Mouse (Mus musculus) spleen, postnatal 4 days (tissue): ENCODE measurements around the gene Hspb2.

Experiments used
- DNase-seq, 2 experiments: peaks; one replicate each; pipeline ENCODE4 v3.0.0; 2022; ENCODE audit warnings: low spot score in 2 of 2

The Hspb2 gene

DNA sequence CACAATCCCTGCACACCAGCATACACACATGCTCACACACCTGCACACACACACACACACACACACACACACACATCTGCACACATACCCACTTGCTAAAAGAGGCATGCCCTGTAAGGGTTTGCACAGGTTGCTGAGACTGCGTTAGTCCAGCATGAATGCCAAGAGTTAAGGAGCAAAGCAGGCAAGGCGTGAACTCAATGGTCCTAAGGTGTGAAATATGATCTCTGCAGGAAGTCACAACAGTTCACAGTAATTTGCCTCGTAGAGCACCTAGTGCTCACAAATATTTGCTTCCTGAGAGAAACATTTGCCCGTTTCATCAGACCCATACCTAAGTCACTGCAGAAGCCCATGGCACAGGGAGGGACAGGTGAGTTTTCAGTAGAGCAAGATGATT lies 38.0 kb downstream of the Hspb2 start:
- DNase-seq, result no peak

DNA sequence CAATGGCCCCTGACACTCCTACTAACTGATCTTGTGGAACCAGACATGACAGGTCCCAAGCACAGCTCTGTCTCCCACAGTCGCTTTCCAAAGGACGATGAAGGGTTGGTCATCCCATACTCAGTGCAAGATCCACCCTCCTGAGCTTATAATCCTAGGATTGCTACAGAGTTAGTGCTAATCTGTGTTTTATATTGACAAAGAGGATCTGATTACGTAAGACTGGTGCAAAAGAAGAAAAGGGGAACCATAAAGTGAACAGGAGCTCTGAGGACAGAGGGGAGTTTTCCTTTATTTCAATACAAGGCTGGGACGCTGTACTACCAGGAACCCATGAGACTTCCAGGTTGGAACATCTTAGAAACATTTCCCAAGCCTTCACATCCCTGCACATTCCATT lies 40.8 kb downstream of the Hspb2 start:
- DNase-seq, result no peak

DNA sequence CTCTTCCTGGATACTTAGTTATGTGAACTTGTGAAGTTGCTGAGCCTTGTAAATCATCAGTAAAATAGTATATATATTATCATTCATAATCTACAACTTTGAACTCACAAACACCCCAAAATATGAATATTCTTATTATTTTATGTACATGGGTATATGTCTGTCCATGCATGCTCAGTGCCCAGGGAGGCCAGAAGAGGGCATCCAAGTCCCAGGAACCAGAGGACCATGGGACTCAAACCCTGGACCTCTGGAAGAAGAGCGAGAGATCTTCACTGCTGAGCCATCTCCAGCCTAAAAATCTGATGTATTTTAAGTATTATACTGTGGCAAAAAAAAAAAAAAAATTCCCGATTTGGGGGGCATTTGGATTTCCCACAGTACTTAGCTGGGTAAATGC lies 43.0 kb downstream of the Hspb2 start:
- no peak for DNase-seq

DNA sequence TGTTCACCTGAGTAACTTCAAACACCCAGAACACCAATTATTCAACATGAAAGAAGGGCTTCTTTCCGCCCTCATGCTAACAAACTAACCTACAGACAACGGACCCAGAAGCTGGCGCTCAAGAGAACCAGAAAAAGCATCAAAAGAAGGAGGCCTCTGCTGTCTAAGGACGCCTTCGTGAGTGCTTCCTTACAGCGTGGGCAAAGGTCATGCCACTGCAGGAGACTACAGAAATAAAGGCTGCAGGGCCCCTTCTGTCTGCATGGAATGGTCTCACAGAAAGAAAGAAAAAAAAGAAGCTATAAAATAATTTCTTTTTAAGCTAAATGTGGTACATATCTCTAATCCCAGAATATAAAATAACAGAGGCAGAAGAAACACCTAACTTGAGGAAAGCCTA lies 47.2 kb downstream of the Hspb2 start:
- DNase-seq, result no peak
